Mouse (Mus musculus) midbrain, embryonic 16.5 days (tissue): ENCODE results near the gene Evi2a. TPM values are rescaled to one million over a fixed set of nuclear protein-coding genes. Genes with fewer than 3 reads are reported as not detected.

Source experiments
- ATAC-seq: fragments of 200-750 bp; cut with Nextera tagmentation; 2 replicates; pipeline ENCODE4 v1.8.0; 2017; ENCODE audit warnings: moderate TSS enrichment
- H3K27ac ChIP-seq: fragments of 300-500 bp; sonication (generic); 2 replicates; pipeline ENCODE4 v1.5.1; 2014; ENCODE audit warnings: mild to moderate bottlenecking, low read length, mixed read lengths
- H3K27me3 ChIP-seq: fragments of 300-500 bp; sonication (generic); 2 replicates; pipeline ENCODE4 v1.6.1; 2014; ENCODE audit warnings: low read depth, low read length, mixed read lengths; ENCODE audit not compliant: control insufficient read depth, insufficient read depth
- H3K36me3 ChIP-seq: fragments of 300-500 bp; sonication (generic); 2 replicates; pipeline ENCODE4 v1.6.1; 2014; ENCODE audit warnings: mild to moderate bottlenecking, low read length, moderate library complexity, mixed read lengths; ENCODE audit not compliant: control insufficient read depth, insufficient read depth
- H3K4me1 ChIP-seq: fragments of 300-500 bp; sonication (generic); 2 replicates; pipeline ENCODE4 v1.6.1; 2014; ENCODE audit warnings: mild to moderate bottlenecking, low read length, mixed read lengths; ENCODE audit not compliant: control insufficient read depth, insufficient read depth
- H3K4me2 ChIP-seq: fragments of 300-500 bp; sonication (generic); 2 replicates; pipeline ENCODE4 v1.6.1; 2014; ENCODE audit warnings: mild to moderate bottlenecking, low read length, mixed read lengths
- H3K4me3 ChIP-seq: fragments of 300-500 bp; sonication (generic); 2 replicates; pipeline ENCODE4 v1.5.1; 2014; ENCODE audit warnings: low read depth, mild to moderate bottlenecking, low read length, moderate library complexity, mixed read lengths
- H3K9ac ChIP-seq: fragments of 300-500 bp; sonication (generic); 2 replicates; pipeline ENCODE4 v1.6.1; 2014; ENCODE audit warnings: low read depth, low read length, mixed read lengths
- H3K9me3 ChIP-seq: fragments of 300-500 bp; sonication (generic); replicated peaks from 2 replicates; pipeline ENCODE4 v1.6.1; 2014; ENCODE audit warnings: mild to moderate bottlenecking, low read length, mixed read lengths; ENCODE audit not compliant: control insufficient read depth, poor library complexity, severe bottlenecking
- WGBS: fragments of 180-500 bp; shearing (Covaris S2); extraction: QIAGEN DNeasy Blood & Tissue Kit; methylation state at CpG from one replicate; pipeline ENCODE4 v1.1.7; 2014; 5-methylcytosine and 5-hydroxymethylcytosine counted together
- polyA plus RNA-seq: library from polyadenylated mRNA; unstranded; fragments of >200 nt; fragmentation: Nextera tagmentation; extraction: Ambion mirVana; gene quantifications from 2 replicates; pipeline ENCODE4 v1.2.1, GENCODE M21; 2015

Gene Evi2a
- polyA plus RNA-seq, 1 experiment from 2014 or later = 3.1 TPM

DNA sequence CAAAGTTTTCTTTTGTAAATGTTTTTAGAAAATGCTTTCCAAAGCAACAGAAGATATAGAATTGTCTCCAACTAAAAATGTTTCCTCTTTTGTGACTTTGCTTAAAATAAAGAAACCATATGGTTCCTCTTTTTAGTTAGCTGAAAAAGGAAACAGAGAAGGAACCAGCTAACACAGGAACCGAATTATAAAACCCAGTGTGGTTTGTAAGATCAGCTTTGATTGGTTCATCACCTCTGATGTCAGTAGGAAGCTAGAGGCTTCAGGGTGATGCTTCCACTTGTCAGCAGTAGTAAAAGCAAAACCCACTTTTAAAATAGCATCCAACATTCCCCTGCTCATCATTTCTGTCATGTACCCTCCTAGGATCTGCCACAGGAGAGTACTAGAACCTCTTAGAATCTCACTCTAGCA, 10.5 kb downstream of the Evi2a start:
- WGBS = 68% methylated on average over 1 of the region's 1 CpGs
- no peaks in the 10 kb centered on the region for H3K36me3 ChIP-seq
- H3K4me1 ChIP-seq = no peaks in the 10 kb centered on the region
- no peak overlapping the region for H3K9ac ChIP-seq
- no peak overlapping the region for H3K4me3 ChIP-seq
- H3K4me2 ChIP-seq = no peak overlapping the region
- no peak for ATAC-seq
- no peak overlapping the region for H3K27ac ChIP-seq
- H3K9me3 ChIP-seq = no peaks in the 10 kb centered on the region
- H3K27me3 ChIP-seq = no peaks in the 10 kb centered on the region

DNA sequence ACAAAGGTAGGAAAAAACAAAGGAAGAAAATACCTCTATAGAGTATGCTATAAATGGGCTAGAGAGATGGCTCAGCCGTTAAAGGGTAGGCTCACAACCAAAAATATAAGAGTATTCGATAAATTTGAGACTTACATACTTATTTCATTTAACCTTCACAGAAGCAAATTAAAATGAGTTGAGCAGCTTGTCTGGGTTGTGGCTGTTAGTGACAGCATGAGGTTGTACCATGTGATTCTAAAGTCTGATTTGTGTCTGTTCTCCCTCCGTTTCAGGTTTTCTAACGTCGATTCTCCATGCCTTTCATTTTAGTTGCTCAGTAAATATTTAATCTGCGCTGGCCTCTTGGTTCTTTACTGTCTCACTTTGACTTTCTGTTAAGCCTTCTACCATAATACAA, 11.1 kb downstream of the Evi2a start:
- no peaks in the 10 kb centered on the region for H3K9me3 ChIP-seq
- WGBS = 79% methylated on average over 6 of the region's 6 CpGs
- H3K4me3 ChIP-seq = no peak overlapping the region
- no peak overlapping the region for H3K4me2 ChIP-seq
- no peak overlapping the region for H3K27ac ChIP-seq
- no peaks in the 10 kb centered on the region for H3K27me3 ChIP-seq
- no peaks in the 10 kb centered on the region for H3K4me1 ChIP-seq
- H3K36me3 ChIP-seq = no peaks in the 10 kb centered on the region
- no peak overlapping the region for H3K9ac ChIP-seq
- no peak for ATAC-seq

DNA sequence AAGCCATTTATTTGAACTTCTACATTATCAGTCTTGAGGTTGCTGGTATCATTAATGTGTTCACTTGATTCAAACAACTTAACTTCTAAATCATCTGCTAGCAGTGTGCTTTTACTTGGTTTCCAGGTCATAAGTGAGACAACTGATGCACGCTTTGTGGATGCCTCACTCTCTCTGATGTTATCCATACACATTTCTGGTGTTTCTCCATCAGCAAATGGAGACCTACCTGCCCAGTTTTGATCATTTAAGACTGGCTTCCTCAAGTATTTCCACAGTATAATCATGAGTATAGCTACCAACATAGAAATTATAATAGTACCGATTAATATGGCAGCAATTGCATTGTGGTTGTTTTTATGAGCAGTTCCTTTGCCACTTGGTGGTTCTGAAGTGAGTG, 14.6 kb downstream of the Evi2a start:
- H3K9ac ChIP-seq = no peak overlapping the region
- no peak overlapping the region for H3K4me2 ChIP-seq
- H3K27ac ChIP-seq = no peak overlapping the region
- no peaks in the 10 kb centered on the region for H3K36me3 ChIP-seq
- H3K9me3 ChIP-seq = no peaks in the 10 kb centered on the region
- no peak for ATAC-seq
- 97% methylated on average over 2 of the region's 2 CpGs for WGBS
- no peaks in the 10 kb centered on the region for H3K4me1 ChIP-seq
- no peaks in the 10 kb centered on the region for H3K27me3 ChIP-seq
- H3K4me3 ChIP-seq = no peak overlapping the region

DNA sequence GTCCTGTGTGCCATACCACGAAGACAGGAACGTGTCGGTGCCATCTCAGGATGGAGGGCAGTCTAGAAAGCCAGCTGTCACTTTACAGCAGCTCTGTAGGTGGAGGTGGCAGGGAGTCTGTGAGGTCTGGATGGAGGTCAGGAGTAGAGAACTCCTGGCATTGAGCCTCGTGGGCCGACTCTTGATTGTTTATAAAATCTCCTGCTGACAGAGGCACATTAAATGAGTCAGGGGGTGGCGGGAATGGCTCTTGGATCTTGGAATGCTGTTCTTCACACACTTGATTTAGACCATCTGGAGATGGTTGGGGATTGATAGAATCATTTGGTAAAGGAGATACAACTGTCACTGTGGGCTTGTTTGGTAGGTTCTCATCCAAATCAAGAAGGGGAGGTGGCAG, 15.1 kb downstream of the Evi2a start:
- Histone ChIP-seq H3K27ac (no peak overlapping the region), H3K4me1 (no peaks in the 10 kb centered on the region), H3K9ac (no peak overlapping the region), H3K9me3 (no peaks in the 10 kb centered on the region), H3K4me2 (no peak overlapping the region), H3K27me3 (no peaks in the 10 kb centered on the region), H3K4me3 (no peak overlapping the region), H3K36me3 (no peaks in the 10 kb centered on the region)
- WGBS = 88% methylated on average over 6 of the region's 6 CpGs
- no peak for ATAC-seq

DNA sequence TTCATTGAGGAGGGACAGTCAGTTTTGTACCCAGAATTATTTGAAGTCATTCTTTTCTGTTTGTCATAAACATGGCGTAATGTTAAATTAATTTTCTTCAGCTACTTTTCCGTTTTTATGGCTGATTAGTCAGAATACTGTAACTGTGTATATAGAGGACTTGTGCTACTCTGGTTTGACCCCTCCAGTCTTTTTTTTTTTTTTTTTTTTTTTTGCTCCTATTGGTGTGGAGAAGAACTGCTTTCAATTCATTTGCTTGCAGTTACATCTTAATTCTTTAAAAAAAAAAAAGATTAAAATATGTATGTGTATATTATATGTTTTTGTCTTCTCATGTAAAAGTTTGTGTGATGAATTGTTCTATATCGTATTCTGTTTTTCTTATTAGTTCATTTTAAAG, 18.4 kb downstream of the Evi2a start:
- H3K4me1 ChIP-seq = no peaks in the 10 kb centered on the region
- WGBS = 94% methylated on average over 3 of the region's 3 CpGs
- ATAC-seq = no peak
- H3K4me3 ChIP-seq = no peak overlapping the region
- no peak overlapping the region for H3K27ac ChIP-seq
- no peaks in the 10 kb centered on the region for H3K27me3 ChIP-seq
- H3K9ac ChIP-seq = no peak overlapping the region
- no peaks in the 10 kb centered on the region for H3K9me3 ChIP-seq
- H3K4me2 ChIP-seq = no peak overlapping the region
- no peaks in the 10 kb centered on the region for H3K36me3 ChIP-seq

DNA sequence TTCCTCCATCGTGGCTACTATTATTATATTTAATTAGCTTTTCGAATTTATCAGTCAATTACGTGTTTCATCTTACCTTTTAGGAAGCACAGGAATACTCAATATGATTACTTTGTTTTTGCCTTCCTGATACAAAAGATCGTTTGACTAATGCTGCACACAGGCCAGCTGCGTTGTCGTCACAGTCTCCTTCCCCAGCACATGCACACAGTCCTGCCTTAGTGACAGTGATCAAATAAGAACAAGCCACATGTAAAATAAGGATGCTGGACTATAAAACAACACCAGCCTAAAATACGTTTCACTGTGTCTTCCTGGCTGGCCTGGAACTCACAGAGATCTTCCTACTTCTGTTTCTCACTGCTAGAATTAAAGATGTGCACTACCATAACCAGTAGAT, 25.9 kb downstream of the Evi2a start:
- no peaks in the 10 kb centered on the region for H3K36me3 ChIP-seq
- H3K27me3 ChIP-seq = no peaks in the 10 kb centered on the region
- H3K4me1 ChIP-seq = peaks cover 12% of the 10 kb centered on the region
- no peak overlapping the region for H3K9ac ChIP-seq
- H3K4me3 ChIP-seq = no peak overlapping the region
- ATAC-seq = no peak
- no peak overlapping the region for H3K27ac ChIP-seq
- H3K4me2 ChIP-seq = no peak overlapping the region
- 59% methylated on average over 7 of the region's 7 CpGs for WGBS
- H3K9me3 ChIP-seq = no peaks in the 10 kb centered on the region

DNA sequence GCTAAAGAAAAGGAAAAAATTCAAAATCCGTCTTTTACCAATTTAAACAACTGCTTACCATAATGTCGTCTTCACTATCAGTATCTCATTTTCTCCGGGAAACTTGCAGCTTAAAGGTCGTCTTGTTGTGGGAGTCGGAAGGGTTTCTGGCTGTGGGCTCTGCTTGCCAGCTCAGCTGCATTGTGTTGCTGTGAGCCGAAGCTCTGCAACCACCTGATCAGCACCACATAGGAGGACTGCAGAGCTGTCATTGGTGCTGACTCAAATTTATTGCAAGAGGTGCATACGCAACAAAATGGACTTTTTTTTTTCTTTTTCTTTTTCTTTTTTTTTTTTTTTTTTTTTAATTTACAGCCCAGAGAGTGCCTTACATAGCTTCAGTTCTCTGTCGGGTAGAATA, 26.6 kb downstream of the Evi2a start, which contains the start of gene Omg:
Gene Omg (minus strand): TSS at position 240 of the 400 bp plus-strand sequence.
- Histone ChIP-seq H3K4me2 (peak within 1 kb of the TSS; percentile 38), H3K36me3 (no peaks in the 10 kb centered on the region), H3K9ac (no peak within 1 kb of the TSS), H3K27me3 (no peaks in the 10 kb centered on the region), H3K27ac (peak within 1 kb of the TSS; percentile 31; the same call in 1 of the 2 replicates), H3K9me3 (no peaks in the 10 kb centered on the region), H3K4me3 (peak within 1 kb of the TSS; percentile 7; the same call in 1 of the 2 replicates), H3K4me1 (peaks cover 12% of the 10 kb centered on the region)
- ATAC-seq = peak; percentile 84
- WGBS = 16% methylated on average over 8 of the region's 8 CpGs

DNA sequence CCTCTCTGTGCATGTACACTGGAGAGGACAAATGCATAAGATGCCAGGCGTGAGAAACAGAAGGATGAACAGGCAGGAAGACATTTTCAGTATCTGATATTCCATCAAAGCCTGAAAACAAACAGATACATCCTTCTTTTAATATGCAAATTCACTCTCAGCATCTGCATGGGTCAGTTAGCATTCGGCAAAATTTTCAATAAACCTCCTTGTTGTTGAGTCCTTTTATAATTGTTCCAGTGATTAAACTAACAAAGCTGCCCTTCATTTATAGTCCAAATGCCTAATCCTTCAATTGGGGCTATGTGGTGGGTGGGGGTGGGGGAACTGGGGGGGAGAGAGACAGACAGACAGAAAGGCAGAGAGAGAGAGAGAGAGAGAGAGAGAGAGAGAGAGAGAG, 27.5 kb downstream of the Evi2a start:
- WGBS = 13% methylated on average over 2 of the region's 2 CpGs
- peak overlapping the region; percentile 31; the same call in 1 of the 2 replicates for H3K27ac ChIP-seq
- no peaks in the 10 kb centered on the region for H3K36me3 ChIP-seq
- no peak for ATAC-seq
- H3K4me1 ChIP-seq = peaks cover 12% of the 10 kb centered on the region
- no peak overlapping the region for H3K4me3 ChIP-seq
- H3K9me3 ChIP-seq = no peaks in the 10 kb centered on the region
- peak overlapping the region; percentile 38 for H3K4me2 ChIP-seq
- H3K9ac ChIP-seq = no peak overlapping the region
- no peaks in the 10 kb centered on the region for H3K27me3 ChIP-seq

DNA sequence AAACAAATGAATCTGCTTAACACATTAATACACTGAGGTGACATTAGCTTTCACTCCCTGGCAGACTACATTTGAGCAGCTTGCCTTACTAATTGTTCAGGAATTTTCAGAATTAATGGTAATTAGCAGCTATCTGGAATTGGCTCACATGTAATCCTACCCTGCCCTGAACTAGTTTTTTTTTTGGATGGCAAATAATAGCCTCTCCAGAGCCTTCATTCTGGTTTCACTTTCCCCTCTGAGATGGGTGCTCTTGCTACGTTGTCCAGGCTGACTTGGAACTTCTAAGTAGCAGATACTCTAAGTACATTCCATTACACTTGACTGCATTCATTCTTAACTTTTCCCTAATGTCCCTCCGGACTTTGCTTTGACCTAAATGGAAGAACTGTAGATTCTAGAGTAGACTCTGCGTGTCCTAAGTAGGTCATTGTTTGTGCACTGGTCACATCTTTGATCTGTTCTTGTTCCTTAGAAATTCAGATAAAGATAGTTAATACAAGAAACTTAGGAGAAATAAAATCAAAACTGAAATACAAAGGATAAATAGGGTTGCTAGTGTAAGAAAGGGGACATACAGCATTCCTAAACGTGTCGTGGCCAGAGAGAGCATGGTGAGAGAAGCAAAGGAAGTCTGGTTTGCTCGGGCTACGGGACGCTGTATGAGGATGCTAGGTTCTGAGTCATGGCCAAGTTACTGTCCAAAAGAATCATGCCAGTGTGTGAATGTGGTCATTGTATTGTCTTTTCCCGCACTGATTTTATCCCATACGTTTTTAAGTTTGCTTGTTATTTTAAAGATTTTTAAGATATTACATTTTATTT, 35.2 kb downstream of the Evi2a start:
- Histone ChIP-seq H3K9ac (no peak overlapping the region), H3K4me3 (no peak overlapping the region), H3K4me1 (peaks cover 4% of the 10 kb centered on the region; the same call in 1 of the 2 replicates), H3K27me3 (no peaks in the 10 kb centered on the region), H3K4me2 (no peak overlapping the region), H3K36me3 (no peaks in the 10 kb centered on the region), H3K27ac (no peak overlapping the region), H3K9me3 (no peaks in the 10 kb centered on the region)
- ATAC-seq = no peak
- 66% methylated on average over 10 of the region's 10 CpGs for WGBS
